Mouse (Mus musculus): Measurements from ENCODE around the gene Raver1. TPM values are rescaled to one million over a fixed set of nuclear protein-coding genes. Genes with fewer than 3 reads are reported as not detected.

Gene Raver1
- polyA plus RNA-seq, 1 experiment from 2014 or later: 43.6 TPM

- no peak for ATAC-seq
- no peaks in the 10 kb centered on the region for H3K9me3 ChIP-seq (replicated peaks; ENCODE audit: control insufficient read depth, low read length)
- no peak overlapping the region for H3K9ac ChIP-seq (ENCODE audit: low read length)
- H3K27ac ChIP-seq (ENCODE audit: low read depth, low read length): no peak overlapping the region
- no peaks in the 10 kb centered on the region for H3K4me1 ChIP-seq (ENCODE audit: control insufficient read depth, insufficient read depth, low read length)
- no peaks in the 10 kb centered on the region for H3K36me3 ChIP-seq (ENCODE audit: control insufficient read depth, insufficient read depth, low read length)
- no peak overlapping the region for H3K4me2 ChIP-seq (ENCODE audit: low read length)
- WGBS: 88% methylated on average over 7 of the region's 7 CpGs
- H3K4me3 ChIP-seq (ENCODE audit: low read depth, low read length): no peak overlapping the region
- no peaks in the 10 kb centered on the region for H3K27me3 ChIP-seq (replicated peaks; ENCODE audit: control insufficient read depth, insufficient read depth, low read length)
- DNase-seq (ENCODE audit: low spot score): no peak
These were observed 22.4 kb upstream of the Raver1 start for GRCm38 (mm10) chr9:21114190-21114589.

- no peaks in the 10 kb centered on the region for H3K4me1 ChIP-seq (ENCODE audit: control insufficient read depth, insufficient read depth, low read length)
- H3K4me3 ChIP-seq (ENCODE audit: low read depth, low read length): no peak overlapping the region
- no peak overlapping the region for H3K27ac ChIP-seq (ENCODE audit: low read depth, low read length)
- ATAC-seq: no peak
- H3K9ac ChIP-seq (ENCODE audit: low read length): no peak overlapping the region
- H3K27me3 ChIP-seq (replicated peaks; ENCODE audit: control insufficient read depth, insufficient read depth, low read length): no peaks in the 10 kb centered on the region
- no peaks in the 10 kb centered on the region for H3K36me3 ChIP-seq (ENCODE audit: control insufficient read depth, insufficient read depth, low read length)
- no peak overlapping the region for H3K4me2 ChIP-seq (ENCODE audit: low read length)
- WGBS: 91% methylated on average over 6 of the region's 6 CpGs
- H3K9me3 ChIP-seq (replicated peaks; ENCODE audit: control insufficient read depth, low read length): no peaks in the 10 kb centered on the region
- DNase-seq (ENCODE audit: low spot score): no peak
These were observed 21.9 kb upstream of the Raver1 start for GRCm38 (mm10) chr9:21113751-21114150.

- ATAC-seq: no peak
- WGBS: 40% methylated on average over 23 of the region's 23 CpGs
- Histone ChIP-seq H3K9me3 (replicated peaks; ENCODE audit: control insufficient read depth, low read length) (no peaks in the 10 kb centered on the region), H3K27me3 (replicated peaks; ENCODE audit: control insufficient read depth, insufficient read depth, low read length) (no peaks in the 10 kb centered on the region), H3K27ac (ENCODE audit: low read depth, low read length) (no peak overlapping the region), H3K4me2 (ENCODE audit: low read length) (no peak overlapping the region), H3K4me1 (ENCODE audit: control insufficient read depth, insufficient read depth, low read length) (no peaks in the 10 kb centered on the region), H3K9ac (ENCODE audit: low read length) (no peak overlapping the region), H3K4me3 (ENCODE audit: low read depth, low read length) (no peak overlapping the region), H3K36me3 (ENCODE audit: control insufficient read depth, insufficient read depth, low read length) (0 out of 2 replicates have a peak, but pooled peaks cover 3% of the 10 kb centered on the region)
- DNase-seq (ENCODE audit: low spot score): no peak
These were observed 15.9 kb upstream of the Raver1 start for GRCm38 (mm10) chr9:21107607-21108237.

GRCm38 (mm10) chr9:21105760-21106564 lies 14.2 kb upstream of the Raver1 start:
- H3K36me3 ChIP-seq (ENCODE audit: control insufficient read depth, insufficient read depth, low read length): peaks cover 3% of the 10 kb centered on the region; the same call in 1 of the 2 replicates
- H3K27me3 ChIP-seq (replicated peaks; ENCODE audit: control insufficient read depth, insufficient read depth, low read length): no peaks in the 10 kb centered on the region
- no peak overlapping the region for H3K4me3 ChIP-seq (ENCODE audit: low read depth, low read length)
- WGBS: 86% methylated on average over 5 of the region's 5 CpGs
- no peak overlapping the region for H3K9ac ChIP-seq (ENCODE audit: low read length)
- ATAC-seq: no peak
- H3K27ac ChIP-seq (ENCODE audit: low read depth, low read length): no peak overlapping the region
- H3K4me2 ChIP-seq (ENCODE audit: low read length): no peak overlapping the region
- no peaks in the 10 kb centered on the region for H3K9me3 ChIP-seq (replicated peaks; ENCODE audit: control insufficient read depth, low read length)
- no peaks in the 10 kb centered on the region for H3K4me1 ChIP-seq (ENCODE audit: control insufficient read depth, insufficient read depth, low read length)
- no peak for DNase-seq (ENCODE audit: low spot score)

- Histone ChIP-seq H3K9ac (ENCODE audit: low read length) (no peak overlapping the region), H3K27me3 (replicated peaks; ENCODE audit: control insufficient read depth, insufficient read depth, low read length) (no peaks in the 10 kb centered on the region), H3K4me3 (ENCODE audit: low read depth, low read length) (no peak overlapping the region), H3K27ac (ENCODE audit: low read depth, low read length) (no peak overlapping the region), H3K9me3 (replicated peaks; ENCODE audit: control insufficient read depth, low read length) (no peaks in the 10 kb centered on the region), H3K4me1 (ENCODE audit: control insufficient read depth, insufficient read depth, low read length) (no peaks in the 10 kb centered on the region), H3K4me2 (ENCODE audit: low read length) (no peak overlapping the region), H3K36me3 (ENCODE audit: control insufficient read depth, insufficient read depth, low read length) (peaks cover 3% of the 10 kb centered on the region; the same call in 1 of the 2 replicates)
- ATAC-seq (no peak), DNase-seq (ENCODE audit: low spot score) (no peak)
- 91% methylated on average over 6 of the region's 6 CpGs for WGBS
These were observed 13.0 kb upstream of the Raver1 start for GRCm38 (mm10) chr9:21104814-21105213.

GRCm38 (mm10) chr9:21102076-21102475 lies 10.3 kb upstream of the Raver1 start:
- 91% methylated on average over 2 of the region's 2 CpGs for WGBS

GRCm38 (mm10) chr9:21100447-21101161 lies 8.8 kb upstream of the Raver1 start:
- Histone ChIP-seq H3K4me1 (ENCODE audit: control insufficient read depth, insufficient read depth, low read length) (no peaks in the 10 kb centered on the region), H3K36me3 (ENCODE audit: control insufficient read depth, insufficient read depth, low read length) (peaks cover 3% of the 10 kb centered on the region; the same call in 1 of the 2 replicates), H3K4me2 (ENCODE audit: low read length) (no peak overlapping the region), H3K27ac (ENCODE audit: low read depth, low read length) (no peak overlapping the region), H3K27me3 (replicated peaks; ENCODE audit: control insufficient read depth, insufficient read depth, low read length) (no peaks in the 10 kb centered on the region), H3K4me3 (ENCODE audit: low read depth, low read length) (no peak overlapping the region), H3K9ac (ENCODE audit: low read length) (no peak overlapping the region), H3K9me3 (replicated peaks; ENCODE audit: control insufficient read depth, low read length) (no peaks in the 10 kb centered on the region)
- 48% methylated on average over 15 of the region's 15 CpGs for WGBS
- ATAC-seq (no peak), DNase-seq (ENCODE audit: low spot score) (no peak)

More at GRCm38 (mm10) chr9:21102076-21102475, 10.3 kb upstream of the Raver1 start:
- H3K4me3 ChIP-seq (ENCODE audit: low read depth, low read length): no peak overlapping the region
- no peak overlapping the region for H3K4me2 ChIP-seq (ENCODE audit: low read length)
- H3K27ac ChIP-seq (ENCODE audit: low read depth, low read length): no peak overlapping the region
- H3K4me1 ChIP-seq (ENCODE audit: control insufficient read depth, insufficient read depth, low read length): no peaks in the 10 kb centered on the region
- no peak overlapping the region for H3K9ac ChIP-seq (ENCODE audit: low read length)
- no peaks in the 10 kb centered on the region for H3K27me3 ChIP-seq (replicated peaks; ENCODE audit: control insufficient read depth, insufficient read depth, low read length)
- no peak for ATAC-seq
- no peaks in the 10 kb centered on the region for H3K9me3 ChIP-seq (replicated peaks; ENCODE audit: control insufficient read depth, low read length)
- peaks cover 3% of the 10 kb centered on the region; the same call in 1 of the 2 replicates for H3K36me3 ChIP-seq (ENCODE audit: control insufficient read depth, insufficient read depth, low read length)
- no peak for DNase-seq (ENCODE audit: low spot score)

GRCm38 (mm10) chr9:21097793-21098192 lies 6.0 kb upstream of the Raver1 start:
- no peak overlapping the region for H3K4me3 ChIP-seq (ENCODE audit: low read depth, low read length)
- no peak for ATAC-seq
- H3K27me3 ChIP-seq (replicated peaks; ENCODE audit: control insufficient read depth, insufficient read depth, low read length): no peaks in the 10 kb centered on the region
- no peaks in the 10 kb centered on the region; the same call in 1 of the 2 replicates for H3K36me3 ChIP-seq (ENCODE audit: control insufficient read depth, insufficient read depth, low read length)
- WGBS: 88% methylated on average over 8 of the region's 8 CpGs
- no peaks in the 10 kb centered on the region for H3K9me3 ChIP-seq (replicated peaks; ENCODE audit: control insufficient read depth, low read length)
- no peak overlapping the region for H3K4me2 ChIP-seq (ENCODE audit: low read length)
- no peak overlapping the region for H3K27ac ChIP-seq (ENCODE audit: low read depth, low read length)
- DNase-seq (ENCODE audit: low spot score): no peak
- H3K4me1 ChIP-seq (ENCODE audit: control insufficient read depth, insufficient read depth, low read length): no peaks in the 10 kb centered on the region
- no peak overlapping the region for H3K9ac ChIP-seq (ENCODE audit: low read length)
